Mouse (Mus musculus): ENCODE measurements around the gene Gm28048. TPM values are rescaled to one million over a fixed set of nuclear protein-coding genes. Genes with fewer than 3 reads are reported as not detected.

The Gm28048 gene
- total RNA-seq, 1 experiment from 2014 or later = 21.3 TPM

- no peak for ATAC-seq (replicated peaks; ENCODE audit: insufficient number of reproducible peaks, low FRiP score, low TSS enrichment, poor library complexity, severe bottlenecking)
Observed at GRCm38 (mm10) chr11:22872307-22872680, 109.6 kb downstream of the Gm28048 start.

- no peak for ATAC-seq (replicated peaks; ENCODE audit: insufficient number of reproducible peaks, low FRiP score, low TSS enrichment, poor library complexity, severe bottlenecking)
Observed at GRCm38 (mm10) chr11:22871628-22872306, 110.1 kb downstream of the Gm28048 start.

- ATAC-seq (replicated peaks; ENCODE audit: insufficient number of reproducible peaks, low FRiP score, low TSS enrichment, poor library complexity, severe bottlenecking) = no peak
Observed at GRCm38 (mm10) chr11:22868582-22868981, 113.3 kb downstream of the Gm28048 start.

- no peak for ATAC-seq (replicated peaks; ENCODE audit: insufficient number of reproducible peaks, low FRiP score, low TSS enrichment, poor library complexity, severe bottlenecking)
Observed at GRCm38 (mm10) chr11:22867691-22868090, 114.2 kb downstream of the Gm28048 start.

- no peak for ATAC-seq (replicated peaks; ENCODE audit: insufficient number of reproducible peaks, low FRiP score, low TSS enrichment, poor library complexity, severe bottlenecking)
Observed at GRCm38 (mm10) chr11:22865635-22866246, 116.1 kb downstream of the Gm28048 start.

GRCm38 (mm10) chr11:22864305-22865060, 117.4 kb downstream of the Gm28048 start:
- no peak for ATAC-seq (replicated peaks; ENCODE audit: insufficient number of reproducible peaks, low FRiP score, low TSS enrichment, poor library complexity, severe bottlenecking)

- ATAC-seq (replicated peaks; ENCODE audit: insufficient number of reproducible peaks, low FRiP score, low TSS enrichment, poor library complexity, severe bottlenecking) = no peak
Observed at GRCm38 (mm10) chr11:22863581-22863980, 118.3 kb downstream of the Gm28048 start.

GRCm38 (mm10) chr11:22861315-22861714, 120.6 kb downstream of the Gm28048 start:
- ATAC-seq (replicated peaks; ENCODE audit: insufficient number of reproducible peaks, low FRiP score, low TSS enrichment, poor library complexity, severe bottlenecking) = no peak

- 0 out of 2 replicates have a peak, but pooled peaks have one; percentile 1 for ATAC-seq (replicated peaks; ENCODE audit: insufficient number of reproducible peaks, low FRiP score, low TSS enrichment, poor library complexity, severe bottlenecking)
Observed at GRCm38 (mm10) chr11:22860335-22861227, 121.3 kb downstream of the Gm28048 start, which contains the start of gene B3gnt2. B3gnt2 (minus strand) TSS chr11:22860961.

- ATAC-seq (replicated peaks; ENCODE audit: insufficient number of reproducible peaks, low FRiP score, low TSS enrichment, poor library complexity, severe bottlenecking) = peak; percentile 29; the same call in 1 of the 2 replicates
Observed at GRCm38 (mm10) chr11:22859633-22860334, 122.1 kb downstream of the Gm28048 start.

- ATAC-seq (replicated peaks; ENCODE audit: insufficient number of reproducible peaks, low FRiP score, low TSS enrichment, poor library complexity, severe bottlenecking) = no peak
Observed at GRCm38 (mm10) chr11:22859301-22859632, 122.6 kb downstream of the Gm28048 start.

- ATAC-seq (replicated peaks; ENCODE audit: insufficient number of reproducible peaks, low FRiP score, low TSS enrichment, poor library complexity, severe bottlenecking) = 0 out of 2 replicates have a peak, but pooled peaks have one; percentile 6
Observed at GRCm38 (mm10) chr11:22858441-22859300, 123.2 kb downstream of the Gm28048 start.

- ATAC-seq (replicated peaks; ENCODE audit: insufficient number of reproducible peaks, low FRiP score, low TSS enrichment, poor library complexity, severe bottlenecking) = peak; percentile 53
Observed at GRCm38 (mm10) chr11:22857705-22858440, 124.0 kb downstream of the Gm28048 start.

GRCm38 (mm10) chr11:22857106-22857704, 124.7 kb downstream of the Gm28048 start:
- ATAC-seq (replicated peaks; ENCODE audit: insufficient number of reproducible peaks, low FRiP score, low TSS enrichment, poor library complexity, severe bottlenecking) = no peak

- ATAC-seq (replicated peaks; ENCODE audit: insufficient number of reproducible peaks, low FRiP score, low TSS enrichment, poor library complexity, severe bottlenecking) = no peak
Observed at GRCm38 (mm10) chr11:22856371-22856965, 125.4 kb downstream of the Gm28048 start.

- no peak for ATAC-seq (replicated peaks; ENCODE audit: insufficient number of reproducible peaks, low FRiP score, low TSS enrichment, poor library complexity, severe bottlenecking)
Observed at GRCm38 (mm10) chr11:22854571-22854970, 127.3 kb downstream of the Gm28048 start.

All from monocyte, adult 5-6 weeks (primary cell).